Mouse (Mus musculus): ENCODE results near the gene Cnot4. TPM values are rescaled to one million over a fixed set of nuclear protein-coding genes. Genes with fewer than 3 reads are reported as not detected.

The Cnot4 gene
- polyA plus RNA-seq, 1 experiment from 2014 or later: 35.0 TPM

GRCm38 (mm10) chr6:35134844-35135243 lies 1.3 kb upstream of the Cnot4 start:
- no peak overlapping the region for H3K27ac ChIP-seq
- ATAC-seq: no peak
- no peak overlapping the region for H3K4me3 ChIP-seq
- peaks cover 28% of the 10 kb centered on the region for H3K4me1 ChIP-seq
- no peaks in the 10 kb centered on the region for H3K27me3 ChIP-seq
- H3K36me3 ChIP-seq (ENCODE audit: poor library complexity, severe bottlenecking): no peaks in the 10 kb centered on the region
- H3K4me2 ChIP-seq: peak overlapping the region; percentile 76; the same call in 1 of the 2 replicates
- 51% methylated on average over 2 of the region's 2 CpGs for WGBS
- no peak overlapping the region for H3K9ac ChIP-seq
- H3K9me3 ChIP-seq (replicated peaks): no peaks in the 10 kb centered on the region

GRCm38 (mm10) chr6:35133246-35133578 lies 312 bp downstream of the Cnot4 start:
- H3K9ac ChIP-seq: peak overlapping the region; percentile 90
- H3K4me3 ChIP-seq: peak overlapping the region; percentile 90
- 0% methylated on average over 21 of the region's 25 CpGs for WGBS
- peak; percentile 91 for ATAC-seq
- no peaks in the 10 kb centered on the region for H3K36me3 ChIP-seq (ENCODE audit: poor library complexity, severe bottlenecking)
- H3K4me1 ChIP-seq: peaks cover 28% of the 10 kb centered on the region
- H3K9me3 ChIP-seq (replicated peaks): no peaks in the 10 kb centered on the region
- H3K4me2 ChIP-seq: peak overlapping the region; percentile 96
- H3K27ac ChIP-seq: peak overlapping the region; percentile 92
- H3K27me3 ChIP-seq: no peaks in the 10 kb centered on the region

DNA sequence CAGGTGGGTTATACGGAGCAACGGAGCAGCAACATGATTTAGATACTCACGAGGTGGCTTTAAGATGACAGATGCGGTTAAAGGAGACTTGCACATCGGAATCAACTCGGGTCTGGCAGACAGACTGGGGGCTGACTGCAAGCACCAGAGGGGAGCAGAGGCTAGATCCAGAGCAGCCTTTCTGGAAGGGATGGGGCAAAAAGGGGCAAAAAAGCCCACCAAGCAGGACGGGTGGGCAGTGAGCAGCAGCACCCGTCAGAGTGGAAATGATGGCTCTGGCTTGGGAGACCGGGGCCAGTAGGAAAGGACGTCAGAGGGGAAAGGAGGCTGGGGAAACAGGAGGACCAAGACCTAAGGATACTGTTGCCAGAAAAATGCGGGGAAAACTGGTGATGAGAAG lies 718 bp downstream of the Cnot4 start:
- H3K9ac ChIP-seq: peak overlapping the region; percentile 90
- H3K27me3 ChIP-seq: no peaks in the 10 kb centered on the region
- no peaks in the 10 kb centered on the region for H3K36me3 ChIP-seq (ENCODE audit: poor library complexity, severe bottlenecking)
- H3K4me2 ChIP-seq: peak overlapping the region; percentile 96
- peaks cover 28% of the 10 kb centered on the region for H3K4me1 ChIP-seq
- H3K27ac ChIP-seq: peak overlapping the region; percentile 92
- peak; percentile 2; the same call in 1 of the 2 replicates for ATAC-seq
- WGBS: under 1% methylated on average over 11 of the region's 11 CpGs
- no peaks in the 10 kb centered on the region for H3K9me3 ChIP-seq (replicated peaks)
- H3K4me3 ChIP-seq: peak overlapping the region; percentile 90

DNA sequence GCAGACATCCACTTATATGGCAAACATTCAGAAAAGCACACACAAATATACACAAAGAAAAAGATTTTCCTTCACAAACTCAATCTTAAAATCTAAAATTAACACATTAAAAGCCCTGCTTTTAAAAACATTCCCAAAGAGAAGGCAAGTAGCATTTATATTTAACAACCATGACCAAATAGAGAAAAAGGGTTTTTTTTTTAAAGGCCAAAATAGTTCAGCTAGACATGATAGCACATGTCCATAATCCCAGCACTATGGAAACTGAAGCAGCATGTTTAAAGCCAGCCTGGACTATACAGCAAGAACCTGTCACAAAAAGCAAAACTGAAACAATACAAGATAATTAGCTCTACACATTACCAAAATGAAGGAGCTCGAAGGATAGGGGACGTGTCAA lies 11.0 kb downstream of the Cnot4 start:
- Histone ChIP-seq H3K4me3 (no peak overlapping the region), H3K9me3 (replicated peaks) (no peaks in the 10 kb centered on the region), H3K27ac (no peak overlapping the region), H3K36me3 (ENCODE audit: poor library complexity, severe bottlenecking) (no peaks in the 10 kb centered on the region; the same call in 1 of the 2 replicates), H3K4me1 (no peaks in the 10 kb centered on the region), H3K4me2 (no peak overlapping the region), H3K9ac (no peak overlapping the region), H3K27me3 (no peaks in the 10 kb centered on the region)
- no peak for ATAC-seq
- WGBS: 87% methylated on average over 2 of the region's 2 CpGs

GRCm38 (mm10) chr6:35121925-35122324 lies 11.6 kb downstream of the Cnot4 start:
- no peak overlapping the region for H3K27ac ChIP-seq
- no peak for ATAC-seq
- no peaks in the 10 kb centered on the region for H3K9me3 ChIP-seq (replicated peaks)
- no peak overlapping the region for H3K4me2 ChIP-seq
- H3K27me3 ChIP-seq: no peaks in the 10 kb centered on the region
- no peaks in the 10 kb centered on the region for H3K4me1 ChIP-seq
- no peak overlapping the region for H3K4me3 ChIP-seq
- no peaks in the 10 kb centered on the region; the same call in 1 of the 2 replicates for H3K36me3 ChIP-seq (ENCODE audit: poor library complexity, severe bottlenecking)
- no peak overlapping the region for H3K9ac ChIP-seq
- 94% methylated on average over 3 of the region's 3 CpGs for WGBS

GRCm38 (mm10) chr6:35102457-35102856 lies 31.1 kb downstream of the Cnot4 start:
- Histone ChIP-seq H3K9me3 (replicated peaks) (no peaks in the 10 kb centered on the region), H3K4me1 (no peaks in the 10 kb centered on the region), H3K4me3 (no peak overlapping the region), H3K4me2 (no peak overlapping the region), H3K36me3 (ENCODE audit: poor library complexity, severe bottlenecking) (peaks cover 4% of the 10 kb centered on the region; the same call in 1 of the 2 replicates), H3K27me3 (no peaks in the 10 kb centered on the region), H3K27ac (no peak overlapping the region), H3K9ac (no peak overlapping the region)
- ATAC-seq: no peak
- 88% methylated on average over 1 of the region's 1 CpGs for WGBS

DNA sequence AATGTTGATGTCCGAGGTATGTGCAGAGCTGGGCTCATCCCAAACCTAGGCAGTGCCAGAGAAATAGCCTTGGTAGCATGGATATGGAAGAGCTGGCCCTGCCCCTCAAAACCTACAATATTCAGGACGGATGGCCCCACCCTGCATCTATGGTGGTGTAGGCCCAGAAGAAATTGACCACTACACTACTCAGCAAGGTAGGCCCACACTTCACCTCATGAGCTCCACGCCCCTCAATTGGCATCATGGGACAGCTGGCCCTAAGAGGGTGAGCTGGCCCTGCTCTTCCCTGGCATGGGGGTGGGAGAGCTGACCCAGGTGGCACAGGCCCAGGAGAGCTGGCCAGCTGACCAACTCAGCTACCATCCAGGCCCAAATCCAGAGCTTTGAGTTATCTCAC lies 48.6 kb downstream of the Cnot4 start:
- Histone ChIP-seq H3K27ac (no peak overlapping the region), H3K4me3 (no peak overlapping the region), H3K4me2 (no peak overlapping the region), H3K36me3 (ENCODE audit: poor library complexity, severe bottlenecking) (no peaks in the 10 kb centered on the region; the same call in 1 of the 2 replicates), H3K27me3 (no peaks in the 10 kb centered on the region), H3K9ac (no peak overlapping the region), H3K9me3 (replicated peaks) (no peaks in the 10 kb centered on the region), H3K4me1 (no peaks in the 10 kb centered on the region)
- no peak for ATAC-seq
- WGBS: 90% methylated on average over 3 of the region's 3 CpGs

GRCm38 (mm10) chr6:35075148-35075547 lies 58.4 kb downstream of the Cnot4 start:
- Histone ChIP-seq H3K4me1 (no peaks in the 10 kb centered on the region), H3K27me3 (no peaks in the 10 kb centered on the region), H3K9me3 (replicated peaks) (no peaks in the 10 kb centered on the region), H3K9ac (no peak overlapping the region), H3K36me3 (ENCODE audit: poor library complexity, severe bottlenecking) (peaks cover 16% of the 10 kb centered on the region), H3K4me2 (no peak overlapping the region), H3K4me3 (no peak overlapping the region), H3K27ac (no peak overlapping the region)
- WGBS: 96% methylated on average over 9 of the region's 9 CpGs
- no peak for ATAC-seq

GRCm38 (mm10) chr6:35071261-35071660 lies 62.3 kb downstream of the Cnot4 start:
- no peak overlapping the region for H3K27ac ChIP-seq
- no peak overlapping the region for H3K9ac ChIP-seq
- no peaks in the 10 kb centered on the region for H3K9me3 ChIP-seq (replicated peaks)
- H3K27me3 ChIP-seq: no peaks in the 10 kb centered on the region
- H3K36me3 ChIP-seq (ENCODE audit: poor library complexity, severe bottlenecking): peaks cover 24% of the 10 kb centered on the region
- H3K4me3 ChIP-seq: no peak overlapping the region
- 86% methylated on average over 3 of the region's 3 CpGs for whole genome bisulfite sequencing
- no peak for ATAC-seq
- no peak overlapping the region for H3K4me2 ChIP-seq
- no peaks in the 10 kb centered on the region for H3K4me1 ChIP-seq

DNA sequence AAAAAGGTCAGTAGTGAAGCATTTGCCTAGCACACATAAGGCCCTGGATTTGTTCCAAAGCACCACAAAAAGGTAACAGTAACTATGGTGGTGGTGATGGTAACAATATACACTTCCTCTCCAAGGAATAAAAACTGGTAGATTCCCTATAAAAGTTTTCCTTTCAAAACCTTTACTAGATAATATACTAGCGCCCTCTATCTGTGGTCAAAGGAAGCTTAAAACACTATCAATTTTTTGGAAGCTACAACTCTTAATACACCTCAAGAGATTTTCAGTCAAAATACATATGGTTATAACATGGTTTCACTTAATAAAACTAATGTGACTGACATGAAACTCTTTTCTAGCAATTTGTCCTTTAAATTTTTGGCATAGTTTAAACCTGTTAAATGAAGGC lies 71.1 kb downstream of the Cnot4 start:
- no peak overlapping the region for H3K9ac ChIP-seq
- H3K4me3 ChIP-seq: no peak overlapping the region
- no peaks in the 10 kb centered on the region for H3K27me3 ChIP-seq
- peaks cover 16% of the 10 kb centered on the region for H3K36me3 ChIP-seq (ENCODE audit: poor library complexity, severe bottlenecking)
- no peak overlapping the region for H3K27ac ChIP-seq
- no peak overlapping the region for H3K4me2 ChIP-seq
- WGBS: 13% methylated on average over 1 of the region's 1 CpGs
- H3K9me3 ChIP-seq (replicated peaks): no peaks in the 10 kb centered on the region
- ATAC-seq: no peak
- no peaks in the 10 kb centered on the region for H3K4me1 ChIP-seq

GRCm38 (mm10) chr6:35043127-35043526 lies 90.4 kb downstream of the Cnot4 start:
- H3K9ac ChIP-seq: no peak overlapping the region
- no peaks in the 10 kb centered on the region for H3K4me1 ChIP-seq
- H3K9me3 ChIP-seq (replicated peaks): no peaks in the 10 kb centered on the region
- H3K4me2 ChIP-seq: no peak overlapping the region
- ATAC-seq: no peak
- 77% methylated on average over 1 of the region's 1 CpGs for WGBS
- H3K27ac ChIP-seq: no peak overlapping the region
- H3K27me3 ChIP-seq: no peaks in the 10 kb centered on the region
- no peak overlapping the region for H3K4me3 ChIP-seq
- H3K36me3 ChIP-seq (ENCODE audit: poor library complexity, severe bottlenecking): no peaks in the 10 kb centered on the region

- Histone ChIP-seq H3K9ac (no peak overlapping the region), H3K9me3 (replicated peaks) (no peaks in the 10 kb centered on the region), H3K27ac (no peak overlapping the region), H3K4me2 (no peak overlapping the region), H3K4me1 (peaks cover 2% of the 10 kb centered on the region), H3K36me3 (ENCODE audit: poor library complexity, severe bottlenecking) (peaks cover 9% of the 10 kb centered on the region; the same call in 1 of the 2 replicates), H3K4me3 (no peak overlapping the region), H3K27me3 (no peaks in the 10 kb centered on the region)
- 95% methylated on average over 11 of the region's 11 CpGs for WGBS
- no peak for ATAC-seq
These were observed 100.2 kb downstream of the Cnot4 start for GRCm38 (mm10) chr6:35033341-35033740.

- Histone ChIP-seq H3K4me1 (peaks cover 8% of the 10 kb centered on the region), H3K27ac (no peak overlapping the region), H3K9me3 (replicated peaks) (no peaks in the 10 kb centered on the region), H3K4me3 (no peak overlapping the region), H3K4me2 (no peak overlapping the region), H3K27me3 (no peaks in the 10 kb centered on the region), H3K9ac (no peak overlapping the region), H3K36me3 (ENCODE audit: poor library complexity, severe bottlenecking) (peaks cover 9% of the 10 kb centered on the region; the same call in 1 of the 2 replicates)
- 88% methylated on average over 2 of the region's 2 CpGs for WGBS
- no peak for ATAC-seq
These were observed 100.8 kb downstream of the Cnot4 start for GRCm38 (mm10) chr6:35032704-35033103.

Data from forebrain, embryonic 13.5 days (tissue).